Mouse (Mus musculus): ENCODE measurements around the gene Cct5. TPM values are rescaled to one million over a fixed set of nuclear protein-coding genes. Genes with fewer than 3 reads are reported as not detected.

The Cct5 gene
- 8.4 and 20.8 TPM in 2 replicates for polyA plus RNA-seq (2012; ENCODE audit: low replicate concordance)

GRCm38 (mm10) chr15:31601646-31602374 is at the start of gene Cct5, which contains the start of gene Fam173b:
TSS of gene Cct5 (minus strand) at chr15:31601804.
TSS of gene Fam173b (plus strand) at chr15:31601852.

GRCm38 (mm10) chr15:31565184-31565583 is 36.4 kb downstream of the Cct5 start, which contains the start of gene Cmbl:
TSS of gene Cmbl (plus strand) at chr15:31565389.

Other genes starting within 250 kb of the Cct5 start
- 5.0 and 24.2 TPM in 2 replicates for gene Ankrd33b, start 234.1 kb downstream of the Cct5 start, polyA plus RNA-seq (2012; ENCODE audit: low replicate concordance)
- gene Ropn1l, start 148.1 kb downstream of the Cct5 start, polyA plus RNA-seq (2012; ENCODE audit: low replicate concordance): 1.2 and 2.1 TPM in 2 replicates
- gene March6, start 70.8 kb downstream of the Cct5 start, polyA plus RNA-seq (2012; ENCODE audit: low replicate concordance): 38.0 and 89.1 TPM in 2 replicates
- 1.00 and 1.6 TPM in 2 replicates for gene Cmbl, start 36.4 kb downstream of the Cct5 start, polyA plus RNA-seq (2012; ENCODE audit: low replicate concordance)
- gene Fam173b, start within 50 bp of the Cct5 start, polyA plus RNA-seq (2012; ENCODE audit: low replicate concordance): 2.3 and 5.1 TPM in 2 replicates

All from hematopoietic multipotent progenitor cell, adult 10-12 weeks (in vitro differentiated cells).